Mouse (Mus musculus): ENCODE data around the gene Exoc6b.

Gene Exoc6b

DNA sequence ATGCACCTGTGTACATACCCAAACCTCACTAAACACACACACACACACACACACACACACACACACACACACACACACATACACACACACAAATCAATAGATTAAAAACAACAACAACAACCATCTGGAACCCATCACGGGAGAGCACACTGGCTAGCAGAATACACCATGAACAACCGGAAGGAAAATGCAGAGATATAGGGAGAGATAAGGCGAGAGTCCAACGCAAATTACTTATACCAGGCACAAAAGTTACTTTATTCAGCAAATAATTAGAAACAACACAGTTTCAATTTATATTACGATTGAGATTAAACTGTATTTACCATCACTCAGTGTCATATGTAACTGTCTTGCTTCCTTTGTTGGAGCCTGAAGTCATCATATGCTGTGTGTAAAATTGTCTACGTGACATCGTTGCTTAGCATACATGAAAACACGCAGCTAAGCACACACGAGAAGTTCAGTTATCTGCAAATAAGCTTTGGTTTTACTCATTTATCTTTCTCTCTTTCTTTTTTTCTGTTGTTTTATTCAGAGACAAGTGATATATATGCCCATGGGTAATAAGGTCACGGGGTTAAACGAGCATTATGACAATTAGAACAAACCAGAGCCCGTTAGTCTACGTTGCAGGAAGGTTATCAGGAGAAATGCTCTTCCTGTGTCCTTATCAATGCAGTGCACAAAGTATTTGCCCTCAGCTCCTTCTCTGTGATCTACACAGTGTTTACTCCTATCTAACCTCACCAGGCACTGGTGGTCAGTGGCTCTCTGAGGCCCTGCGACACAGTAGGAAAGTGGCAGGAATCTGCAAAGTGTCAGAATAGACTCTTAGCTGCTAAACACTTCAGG lies 186.4 kb downstream of the Exoc6b start:
- peak; percentile 23 for DNase-seq (ENCODE audit: low read depth, low spot score)

DNA sequence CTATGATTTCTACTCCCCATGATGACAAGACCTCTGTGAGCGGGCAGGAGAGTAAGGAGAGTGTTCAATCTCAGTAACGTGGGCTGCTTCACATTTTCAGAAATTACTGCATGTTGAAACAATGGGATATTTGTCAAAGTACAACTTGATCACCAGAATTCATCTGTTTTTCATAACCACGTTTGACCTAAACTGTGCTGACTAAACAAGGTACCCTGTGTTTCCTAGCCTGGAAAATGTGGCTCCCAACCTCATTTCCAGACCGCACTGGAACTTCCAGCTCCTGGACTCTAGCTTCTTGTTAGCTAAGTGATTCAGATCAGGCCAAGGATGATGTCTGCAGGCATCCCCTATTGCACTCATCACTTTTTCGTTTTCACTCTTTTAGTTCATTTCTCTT lies 193.4 kb downstream of the Exoc6b start:
- DNase-seq (ENCODE audit: low read depth, low spot score), result peak; percentile 15

DNA sequence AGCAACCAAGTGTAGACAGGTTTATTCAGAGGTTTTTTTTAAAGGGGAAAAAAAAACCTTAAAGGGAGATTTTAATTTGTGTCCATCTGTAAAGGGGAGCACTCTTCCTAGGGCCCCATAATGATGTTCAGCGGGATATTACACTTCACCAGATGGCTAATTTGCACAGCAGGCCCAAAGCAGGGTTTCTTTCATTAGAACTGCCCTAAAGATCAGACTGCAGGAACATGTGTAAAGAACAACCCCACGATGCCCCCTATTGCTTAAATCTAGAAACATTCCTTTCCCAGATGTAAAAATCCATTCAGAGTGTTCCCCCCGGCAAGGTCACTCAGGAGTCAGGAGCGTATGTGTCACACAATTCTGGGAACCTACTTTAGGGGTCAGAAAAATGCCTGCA lies 202.2 kb downstream of the Exoc6b start:
- peak; percentile 62 for DNase-seq (ENCODE audit: low read depth, low spot score)

DNA sequence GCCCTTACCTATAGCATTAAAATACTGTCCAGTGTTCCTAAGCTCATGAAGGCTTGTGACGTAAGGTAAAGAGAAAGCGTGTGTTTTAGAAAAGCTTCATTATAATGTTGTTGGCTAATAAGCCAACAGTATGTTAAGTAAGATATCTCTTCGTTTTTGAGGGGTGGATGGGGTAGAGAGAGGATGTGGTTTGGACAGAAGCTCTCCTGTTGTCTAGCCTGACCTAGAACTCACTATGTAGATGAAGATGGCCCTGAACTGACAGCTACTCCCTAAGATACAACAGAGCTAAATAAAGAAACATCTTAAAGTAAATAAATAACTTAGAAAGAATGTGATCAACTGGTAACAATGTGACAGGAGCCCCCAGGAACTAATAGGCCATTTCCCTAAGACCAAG lies 204.7 kb downstream of the Exoc6b start:
- DNase-seq (ENCODE audit: low read depth, low spot score), result no peak

DNA sequence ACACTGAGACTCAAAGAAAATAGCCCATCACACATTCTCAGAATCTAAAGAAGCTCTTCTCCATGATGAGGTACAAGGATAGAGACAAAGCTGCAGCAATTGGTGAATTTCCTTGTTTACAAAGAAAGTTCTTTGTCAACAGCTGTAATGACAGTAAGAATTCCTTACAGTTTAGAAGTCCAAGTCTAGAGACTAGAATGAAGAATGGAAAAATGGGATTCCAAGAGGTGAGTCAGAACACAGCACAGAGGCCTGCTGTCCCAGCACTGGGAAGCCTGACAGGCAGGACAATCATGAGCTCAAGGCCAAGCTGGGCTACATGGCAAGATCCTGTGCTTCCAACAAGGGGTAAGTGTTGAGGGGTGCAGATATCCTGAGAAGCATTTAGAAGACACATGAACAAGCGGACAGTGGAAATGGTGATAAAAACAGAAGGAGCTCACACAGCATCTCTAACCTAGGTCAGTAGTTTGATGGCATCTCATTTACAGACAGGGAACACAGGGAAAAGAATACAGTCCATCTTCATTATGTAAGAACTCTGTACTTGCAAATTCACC lies 205.4 kb downstream of the Exoc6b start:
- no peak for DNase-seq (ENCODE audit: low read depth, low spot score)

DNA sequence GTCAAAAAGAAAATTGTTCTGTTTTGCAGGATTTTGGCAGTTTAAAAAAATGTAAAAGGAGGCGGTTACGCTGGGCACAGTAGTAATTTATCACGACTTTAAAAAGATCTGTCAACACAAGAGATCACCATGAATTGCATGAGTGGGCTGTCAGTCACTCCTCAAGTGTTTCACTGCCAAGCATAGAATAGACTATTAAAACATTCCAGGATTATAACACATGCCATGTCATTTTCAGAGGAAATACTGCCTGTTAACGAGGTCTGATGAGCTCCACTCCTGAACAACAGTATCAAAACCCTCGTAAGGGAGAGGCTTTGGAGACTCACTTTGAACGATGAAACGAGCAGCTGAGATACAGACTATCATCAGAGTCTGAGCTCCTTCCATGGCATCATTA lies 223.6 kb downstream of the Exoc6b start:
- no peak for DNase-seq (ENCODE audit: low read depth, low spot score)

DNA sequence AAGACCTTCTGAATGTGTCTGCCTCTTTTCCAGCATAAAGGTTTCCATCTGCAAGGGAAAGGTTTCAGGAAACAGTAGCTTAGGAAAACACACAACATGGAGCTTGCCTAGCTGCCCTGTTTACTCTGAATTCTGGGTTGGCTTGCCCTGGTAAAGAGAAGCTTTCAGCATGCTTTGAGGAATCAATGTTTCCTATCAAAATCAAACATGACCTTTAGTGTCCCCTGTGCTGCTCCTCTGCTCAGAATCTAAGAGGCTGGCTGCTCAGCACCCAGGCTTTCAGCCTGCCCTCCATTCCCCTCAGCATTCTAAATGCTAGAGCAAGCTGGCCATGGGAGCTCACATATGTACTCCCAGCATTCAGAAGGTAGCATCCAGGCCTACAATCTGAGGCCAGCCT lies 228.2 kb downstream of the Exoc6b start:
- DNase-seq (ENCODE audit: low read depth, low spot score), result no peak

DNA sequence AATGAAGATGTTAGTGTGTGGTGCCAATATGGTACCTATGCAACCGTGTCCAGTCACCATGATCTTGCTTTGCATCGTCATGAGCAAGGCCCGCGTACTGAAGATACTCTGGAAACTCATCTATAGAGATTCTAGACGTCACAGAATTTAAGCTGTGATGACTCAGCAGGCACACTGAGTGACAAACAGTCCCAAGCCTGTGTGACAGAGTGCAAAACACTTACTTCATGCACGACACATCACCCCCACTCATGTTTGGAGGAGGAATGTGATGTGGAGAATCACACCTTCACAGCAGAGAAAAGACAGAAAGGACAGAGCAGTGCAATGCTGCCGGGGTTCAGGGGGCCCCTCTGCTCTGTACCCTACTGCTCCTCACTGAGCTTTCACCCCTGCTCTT lies 261.8 kb downstream of the Exoc6b start:
- no peak for DNase-seq (ENCODE audit: low read depth, low spot score)

DNA sequence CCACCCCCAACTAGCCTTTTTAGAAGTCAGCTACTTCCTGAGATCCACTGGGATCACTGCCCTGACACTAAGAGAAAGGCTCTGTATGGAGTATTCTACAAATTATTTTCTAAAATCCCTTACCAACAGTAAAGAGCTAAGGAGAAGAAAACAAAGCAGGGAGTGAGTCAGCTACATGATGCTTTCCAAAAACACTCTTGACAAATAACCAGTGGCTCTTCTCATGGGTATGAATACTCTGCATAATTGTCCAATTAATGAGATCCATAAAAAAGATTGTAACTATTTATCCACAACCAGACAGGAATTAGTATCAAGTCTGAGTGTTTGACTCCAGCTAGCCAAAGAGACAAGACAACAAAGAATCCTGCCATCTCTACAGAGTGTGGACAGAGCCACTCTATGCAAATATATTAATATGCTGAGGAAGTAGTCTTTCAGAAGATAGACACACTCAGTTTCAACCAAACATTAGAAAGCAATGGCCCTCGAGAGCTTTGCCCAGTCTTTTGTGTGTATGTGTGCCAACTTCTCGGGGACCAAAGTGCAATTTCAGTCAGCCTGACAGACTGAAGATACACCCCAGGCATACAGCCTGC lies 263.1 kb downstream of the Exoc6b start:
- DNase-seq (ENCODE audit: low read depth, low spot score), result no peak

DNA sequence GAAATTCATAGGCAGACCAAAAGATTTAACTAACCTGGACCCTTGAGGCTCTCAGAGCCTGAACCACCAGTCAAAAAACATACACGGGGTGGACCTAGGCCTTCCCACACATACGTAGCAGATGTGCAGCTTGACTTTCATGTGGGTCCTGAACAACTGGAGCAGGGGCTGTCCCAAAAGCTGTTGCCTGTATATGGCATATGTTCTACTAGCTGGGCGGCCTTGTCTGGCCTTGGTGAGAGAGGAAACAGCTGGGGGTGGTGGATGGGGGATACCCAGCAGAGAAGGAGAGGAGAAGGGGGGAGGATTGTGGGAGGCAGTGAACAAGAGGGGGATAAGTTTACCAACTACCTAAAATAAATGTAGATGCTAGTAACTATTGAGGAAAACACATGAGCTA lies 270.6 kb downstream of the Exoc6b start:
- DNase-seq (ENCODE audit: low read depth, low spot score), result no peak

DNA sequence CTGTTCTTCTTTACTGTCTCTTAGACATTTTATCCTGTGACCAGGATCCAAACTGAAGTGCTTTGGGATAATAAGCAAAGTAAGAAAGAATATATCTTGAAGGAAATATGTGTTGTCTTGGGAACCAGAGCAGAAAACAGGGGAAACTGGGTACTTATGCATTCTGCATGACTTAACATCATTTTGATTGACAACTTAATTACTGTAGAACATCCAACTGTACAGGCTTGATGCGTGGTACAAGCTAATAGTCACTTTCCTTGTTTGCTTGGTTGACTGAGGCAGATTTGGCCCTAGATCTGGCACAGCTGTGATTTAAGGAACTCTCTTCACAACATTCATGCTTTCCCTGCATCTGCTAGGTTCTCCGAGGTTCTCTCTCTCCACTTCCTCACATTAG lies 285.3 kb downstream of the Exoc6b start:
- no peak for DNase-seq (ENCODE audit: low read depth, low spot score)

DNA sequence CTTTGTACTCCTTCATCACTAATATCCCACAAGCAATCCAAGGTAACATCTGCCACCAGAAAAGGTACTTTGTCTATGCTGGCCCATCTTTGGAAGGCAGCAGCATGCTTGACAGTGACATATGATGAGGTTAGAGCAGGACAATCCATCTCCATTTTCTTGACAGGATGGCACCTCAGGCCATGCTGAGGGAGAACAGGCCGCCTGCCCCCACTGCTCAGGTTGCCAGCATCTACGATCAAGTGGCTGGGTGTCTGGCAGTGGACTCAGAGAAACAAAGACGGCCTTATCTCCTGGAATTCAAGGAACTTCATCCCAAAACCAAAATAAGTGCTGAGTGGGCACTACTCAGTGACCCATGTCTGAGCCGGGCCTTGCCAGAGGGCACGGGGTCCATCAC lies 289.3 kb downstream of the Exoc6b start:
- DNase-seq (ENCODE audit: low read depth, low spot score), result peak; percentile 66

DNA sequence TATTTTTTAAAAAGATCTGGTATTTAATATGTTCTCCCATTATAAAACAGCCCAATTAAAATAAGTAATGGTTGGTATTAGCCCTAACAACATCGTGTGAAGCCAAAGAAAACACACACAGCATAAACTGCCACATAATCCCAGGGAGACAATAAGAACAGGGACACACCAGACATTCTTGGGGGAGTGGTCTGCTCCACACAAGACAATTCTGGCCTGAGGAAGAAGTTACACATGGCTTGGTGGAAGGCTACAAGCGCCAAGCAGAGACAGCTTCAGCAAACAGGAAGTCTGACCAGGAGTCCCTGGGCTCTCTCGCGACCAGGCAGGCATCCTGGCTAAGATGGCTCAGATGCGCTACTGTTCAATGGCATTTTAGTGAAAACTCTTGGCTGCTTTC lies 290.3 kb downstream of the Exoc6b start:
- DNase-seq (ENCODE audit: low read depth, low spot score), result no peak

DNA sequence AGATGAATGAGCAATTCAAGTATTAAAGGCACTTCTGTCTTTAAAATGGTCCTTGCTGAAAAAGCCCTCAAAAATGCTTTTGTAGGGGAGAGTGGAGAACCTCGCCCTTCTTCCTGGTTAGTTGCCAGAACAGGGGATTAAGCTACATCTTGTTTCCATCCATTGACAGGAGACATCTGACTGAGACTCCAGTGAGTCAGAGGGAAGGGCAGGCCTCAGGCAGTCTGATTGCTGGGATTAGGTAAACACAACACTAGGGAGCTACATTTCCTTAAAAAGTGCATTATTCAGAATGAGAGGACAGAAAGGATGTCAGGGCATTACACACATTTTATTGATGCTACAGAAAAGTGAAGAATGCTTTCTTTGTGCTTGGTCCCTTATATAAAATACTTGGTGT lies 293.4 kb downstream of the Exoc6b start:
- DNase-seq (ENCODE audit: low read depth, low spot score), result no peak

DNA sequence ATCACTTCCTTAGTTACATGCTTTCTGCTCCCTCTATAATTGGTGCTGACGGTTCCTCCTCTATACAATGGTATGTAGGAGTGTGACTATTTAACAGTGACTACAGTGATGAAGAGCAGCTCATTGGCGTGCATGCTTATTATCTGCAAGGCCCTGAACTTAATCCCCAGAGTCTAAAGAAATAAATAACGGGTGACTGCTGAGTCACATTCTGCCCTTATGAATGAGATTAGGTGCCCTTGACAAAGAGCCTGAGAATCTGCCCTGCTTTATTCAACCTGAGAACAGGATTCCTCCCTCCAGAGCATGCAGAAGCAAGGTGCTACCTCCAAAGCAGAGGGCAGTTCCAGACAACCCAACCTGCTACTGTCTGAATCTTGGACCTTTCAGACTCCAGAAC lies 314.0 kb downstream of the Exoc6b start:
- DNase-seq (ENCODE audit: low read depth, low spot score), result no peak

DNA sequence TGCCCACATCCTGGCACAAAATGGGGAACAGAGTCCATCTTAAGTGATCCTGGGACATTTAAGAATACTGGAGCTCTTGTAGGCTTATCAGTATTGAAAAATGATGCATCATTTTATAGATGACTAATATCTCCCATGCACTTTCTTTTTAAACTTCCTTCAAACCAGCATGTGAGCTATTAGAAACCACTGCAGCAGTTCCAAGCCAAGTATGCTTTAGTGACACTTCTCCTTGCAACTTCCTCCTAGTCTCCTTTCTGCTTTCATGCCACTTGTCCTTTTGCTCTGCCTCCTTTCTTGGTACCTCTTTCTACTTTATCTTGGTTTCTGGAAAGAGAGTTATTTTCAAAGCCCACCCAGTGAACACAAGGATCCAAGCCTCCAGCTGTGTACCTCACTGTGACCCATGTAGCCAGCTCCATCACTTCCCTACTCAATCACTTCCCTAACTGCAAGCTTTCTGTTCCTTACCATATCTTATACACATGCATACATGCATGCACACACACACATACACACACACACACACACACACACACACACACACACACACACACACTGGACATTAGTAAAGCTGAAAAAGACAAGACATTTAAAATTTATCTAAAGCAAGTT lies 316.4 kb downstream of the Exoc6b start:
- DNase-seq (ENCODE audit: low read depth, low spot score), result no peak

DNA sequence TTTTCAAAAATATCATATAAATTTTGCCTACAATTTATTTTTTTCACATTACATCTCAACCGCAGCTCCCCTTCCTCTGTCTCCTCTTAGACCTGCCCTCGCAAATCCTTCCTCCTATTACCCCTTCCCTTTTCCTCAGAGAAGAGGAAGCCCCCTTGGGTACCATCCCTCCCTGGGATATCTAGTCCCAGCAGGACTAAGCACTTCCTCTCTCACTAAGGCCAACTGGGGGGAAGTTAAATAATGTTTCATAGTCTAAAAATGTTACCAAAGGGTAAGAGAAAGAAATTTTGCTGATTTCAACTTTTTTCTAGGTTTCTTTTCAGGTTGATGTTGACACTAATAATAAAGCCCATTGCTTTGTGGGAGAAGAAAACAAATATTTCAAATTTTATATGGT lies 317.9 kb downstream of the Exoc6b start:
- DNase-seq (ENCODE audit: low read depth, low spot score), result no peak

DNA sequence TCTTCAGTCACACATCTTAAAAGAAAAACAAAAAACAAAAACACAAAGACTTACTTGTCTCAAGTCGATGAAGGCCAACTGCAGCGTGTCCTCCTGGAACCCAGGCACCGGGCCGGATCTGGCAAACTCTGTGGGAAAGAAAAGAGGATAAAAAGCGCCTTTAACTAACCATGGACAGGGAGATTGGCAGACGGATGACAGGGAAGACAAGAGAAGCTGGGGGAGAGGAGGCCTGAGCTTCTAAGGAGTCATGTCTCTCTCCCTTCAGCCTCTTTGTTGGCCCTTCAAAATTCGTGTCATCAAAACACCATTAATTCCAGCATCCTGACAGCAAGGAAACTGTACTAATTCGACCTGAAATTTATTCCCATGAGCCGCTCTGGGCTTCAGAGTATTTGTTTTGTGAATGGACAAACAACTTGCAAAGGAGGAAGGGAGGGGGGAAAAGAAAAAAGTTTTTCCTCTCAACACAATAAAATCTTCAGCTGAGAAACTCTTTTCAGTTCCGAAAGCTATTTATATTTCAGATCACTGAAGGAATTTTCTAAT lies 322.4 kb downstream of the Exoc6b start:
- no peak for DNase-seq (ENCODE audit: low read depth, low spot score)

DNA sequence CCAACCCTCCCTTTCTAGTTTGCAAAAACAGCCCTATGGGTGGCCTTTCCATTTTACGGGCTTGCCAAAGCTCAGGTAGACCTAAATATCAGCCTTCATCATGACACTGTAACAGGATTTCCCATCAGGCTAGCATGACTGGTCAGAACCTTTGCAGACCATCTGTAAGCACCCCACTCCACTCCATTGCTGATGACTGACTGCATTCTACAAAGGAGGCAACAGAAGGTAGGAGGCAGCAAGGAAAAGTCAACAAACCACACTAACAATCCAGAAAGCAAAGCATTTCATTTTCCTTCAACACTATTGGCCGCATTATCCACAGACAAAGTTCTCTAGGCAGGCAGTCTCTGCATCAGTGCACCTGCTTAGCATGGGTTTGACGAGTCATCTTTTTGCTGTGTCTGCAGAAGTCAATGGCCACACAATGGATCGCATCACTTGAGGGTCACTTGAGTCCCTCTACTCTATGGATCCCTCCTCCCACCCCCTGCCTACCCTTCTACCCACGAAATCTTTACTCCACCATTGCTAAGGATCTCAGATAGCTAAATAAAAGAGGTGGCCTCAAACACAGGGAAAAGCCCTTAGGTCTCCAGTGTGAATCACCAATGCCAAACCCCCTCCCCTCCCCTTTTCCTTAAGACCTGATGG lies 323.0 kb downstream of the Exoc6b start:
- no peak for DNase-seq (ENCODE audit: low read depth, low spot score)

DNA sequence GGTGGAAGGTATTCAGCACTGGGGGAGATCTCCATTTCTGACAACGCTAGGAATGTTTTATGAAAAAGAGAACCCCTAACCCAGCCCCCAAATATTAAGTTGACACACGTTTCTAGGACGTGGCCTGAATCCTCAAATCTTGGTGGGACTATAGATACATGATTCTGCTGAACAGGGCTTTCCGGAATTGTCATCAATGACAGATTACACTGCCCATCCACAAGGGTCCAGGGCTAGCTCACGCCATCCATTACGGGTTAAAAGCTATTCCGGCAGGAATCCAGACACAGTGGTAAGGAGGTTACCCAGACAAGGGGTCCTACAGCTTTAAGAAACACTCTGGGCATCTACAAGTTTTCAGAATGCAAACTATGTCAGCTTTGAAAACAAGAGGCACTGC lies 323.7 kb downstream of the Exoc6b start:
- no peak for DNase-seq (ENCODE audit: low read depth, low spot score)

DNA sequence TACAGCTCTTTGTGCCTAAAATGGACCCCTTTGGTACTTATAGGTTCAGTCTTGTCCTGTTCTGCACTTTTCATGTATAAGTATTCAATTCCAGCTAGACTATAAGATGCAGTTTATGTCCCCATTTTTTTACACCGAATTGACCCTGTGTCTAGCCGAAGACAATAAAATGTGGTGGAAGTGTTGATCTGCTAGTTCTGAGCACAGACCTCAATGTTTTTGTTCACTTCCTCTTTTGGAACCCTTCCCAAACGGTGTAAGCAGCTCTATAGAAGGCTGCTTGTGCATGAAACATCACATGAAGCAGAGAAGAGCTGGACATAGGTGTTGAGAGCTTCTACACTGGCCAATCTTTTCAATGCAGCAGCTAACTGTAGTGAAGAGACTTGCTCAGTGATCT lies 327.1 kb downstream of the Exoc6b start:
- DNase-seq (ENCODE audit: low read depth, low spot score), result no peak

DNA sequence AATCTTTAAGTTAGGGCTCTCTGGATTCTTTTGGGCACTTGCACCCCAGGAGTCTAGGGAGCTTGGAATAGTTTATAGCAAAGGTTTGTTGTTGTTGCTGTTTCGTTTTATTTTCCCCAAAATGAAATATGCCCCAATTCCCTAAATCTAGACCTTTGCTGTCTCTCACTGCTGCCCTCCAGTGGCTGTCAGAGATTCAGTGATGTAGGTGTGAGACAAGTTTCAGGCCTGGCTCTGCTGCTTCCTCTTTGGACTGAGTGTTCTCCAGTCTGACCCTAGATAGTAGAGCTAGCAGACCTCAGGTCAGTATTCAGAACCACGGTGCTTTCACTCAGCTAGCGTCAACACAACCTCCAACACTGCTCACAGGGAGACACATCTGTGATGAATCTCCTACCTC lies 332.4 kb downstream of the Exoc6b start:
- peak; percentile 6 for DNase-seq (ENCODE audit: low read depth, low spot score)

All from mesoderm, embryonic 11.5 days (tissue).